Mouse (Mus musculus) splenic B cell, adult 2 months (primary cell): ENCODE results near the gene Osbp.

ENCODE experiments used
- DNase-seq: peaks from one replicate; pipeline ENCODE4 v3.0.0-alpha.2; 2011; ENCODE audit warnings: low read depth, low spot score
- H3K27me3 ChIP-seq: 2 replicates; pipeline ENCODE4 v1.6.1; 2012; ENCODE audit warnings: mild to moderate bottlenecking, low read length, moderate library complexity, mixed read lengths; ENCODE audit not compliant: control insufficient read depth, poor library complexity, insufficient read depth, severe bottlenecking
- H3K36me3 ChIP-seq: 2 replicates; pipeline ENCODE4 v1.6.1; 2012; ENCODE audit warnings: mild to moderate bottlenecking, low read length, moderate library complexity, mixed read lengths; ENCODE audit not compliant: control insufficient read depth, poor library complexity, insufficient read depth, severe bottlenecking

The Osbp gene

GRCm38 (mm10) chr19:12002125-12002524 lies 36.4 kb downstream of the Osbp start:
- Histone ChIP-seq H3K36me3 (no peaks in the 10 kb centered on the region), H3K27me3 (no peaks in the 10 kb centered on the region)
- peak; percentile 80 for DNase-seq

DNA sequence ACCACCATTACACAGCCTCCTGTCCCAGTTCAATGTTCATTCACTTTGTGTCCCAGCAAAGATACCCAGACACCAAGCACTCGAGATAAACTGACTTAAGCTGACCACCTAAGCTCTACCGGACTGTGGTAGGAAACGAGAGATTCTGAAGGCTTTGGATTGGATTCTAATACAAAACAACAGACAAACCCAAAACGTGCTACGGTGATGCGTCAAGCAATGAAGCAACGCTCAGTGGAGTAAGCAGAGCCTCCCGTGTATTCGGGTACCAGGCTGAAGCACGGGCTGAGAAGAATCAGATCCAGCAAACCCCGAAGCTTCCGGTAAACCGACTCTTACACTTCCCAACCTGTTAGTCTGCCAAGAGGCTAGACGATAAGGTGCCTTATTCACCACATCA lies 37.0 kb downstream of the Osbp start:
- Histone ChIP-seq H3K36me3 (no peaks in the 10 kb centered on the region), H3K27me3 (no peaks in the 10 kb centered on the region)
- no peak for DNase-seq

DNA sequence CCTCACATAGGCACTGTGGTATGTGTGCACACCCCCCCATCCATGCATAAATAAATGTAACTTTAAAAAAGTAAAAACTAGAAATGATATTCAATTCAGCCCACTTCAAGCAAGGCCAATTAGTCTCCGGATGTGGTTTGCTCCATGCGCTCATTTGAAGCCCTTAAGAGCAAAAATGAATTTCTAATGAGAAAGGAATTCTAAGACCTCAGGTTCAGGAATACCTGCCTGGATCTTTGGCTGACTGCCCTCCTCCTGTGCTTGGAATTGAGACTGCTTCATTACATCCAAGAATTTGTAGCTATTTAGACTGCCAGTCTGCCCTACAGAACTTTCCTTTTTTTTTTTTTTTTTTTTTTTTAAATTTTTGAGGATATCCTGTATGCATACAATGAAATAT lies 37.8 kb downstream of the Osbp start:
- Histone ChIP-seq H3K27me3 (no peaks in the 10 kb centered on the region), H3K36me3 (no peaks in the 10 kb centered on the region)
- DNase-seq: no peak

- DNase-seq: peak; percentile 63
- Histone ChIP-seq H3K36me3 (no peaks in the 10 kb centered on the region), H3K27me3 (no peaks in the 10 kb centered on the region)
Measured at GRCm38 (mm10) chr19:12004216-12005008, 38.7 kb downstream of the Osbp start.

DNA sequence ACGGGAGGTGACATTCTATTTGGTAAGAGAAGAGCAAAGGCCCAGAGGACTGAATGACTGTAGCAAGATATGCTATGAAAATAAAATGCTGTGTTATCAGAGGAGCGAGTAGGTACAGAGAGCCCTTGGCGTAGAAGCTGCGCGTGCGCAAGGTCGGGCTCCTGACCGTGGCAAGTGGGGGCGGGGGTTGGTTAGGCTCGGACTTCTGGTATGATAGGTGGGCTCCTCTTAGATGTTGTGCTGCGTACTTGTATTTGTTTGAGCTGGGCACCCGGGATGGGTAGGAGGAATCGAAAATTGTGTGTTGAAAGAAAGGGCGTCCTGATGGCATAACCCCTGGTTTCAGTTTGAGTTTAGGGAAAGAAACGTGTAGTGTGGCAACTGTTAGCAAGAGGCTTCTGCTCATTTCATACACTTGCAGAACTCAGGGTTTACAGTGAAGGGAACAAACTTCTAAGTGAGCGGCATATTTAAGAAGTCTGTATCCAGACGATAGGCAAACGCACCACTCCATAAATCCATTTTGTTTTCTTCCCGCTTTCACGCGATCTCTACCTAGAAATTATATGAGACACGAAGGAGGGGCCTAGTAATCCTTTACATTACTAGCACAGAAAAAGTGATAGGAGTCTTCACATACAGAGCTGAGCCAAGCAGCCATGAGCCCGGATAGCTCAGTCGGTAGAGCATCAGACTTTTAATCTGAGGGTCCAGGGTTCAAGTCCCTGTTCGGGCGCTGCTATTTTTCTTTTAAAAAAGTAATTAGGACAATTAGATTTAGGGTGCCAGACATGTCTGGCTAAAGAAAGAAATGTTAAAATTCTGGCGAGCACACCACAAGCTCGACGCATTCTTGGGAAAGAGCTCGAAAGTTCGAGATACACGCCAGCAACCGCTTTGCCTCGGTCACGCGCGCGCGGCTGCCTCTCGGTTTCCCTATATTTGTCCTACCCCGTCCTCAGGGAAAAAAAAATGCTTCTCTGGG lies 39.9 kb downstream of the Osbp start:
- Histone ChIP-seq H3K36me3 (no peaks in the 10 kb centered on the region), H3K27me3 (no peaks in the 10 kb centered on the region)
- peak; percentile 94 for DNase-seq

DNA sequence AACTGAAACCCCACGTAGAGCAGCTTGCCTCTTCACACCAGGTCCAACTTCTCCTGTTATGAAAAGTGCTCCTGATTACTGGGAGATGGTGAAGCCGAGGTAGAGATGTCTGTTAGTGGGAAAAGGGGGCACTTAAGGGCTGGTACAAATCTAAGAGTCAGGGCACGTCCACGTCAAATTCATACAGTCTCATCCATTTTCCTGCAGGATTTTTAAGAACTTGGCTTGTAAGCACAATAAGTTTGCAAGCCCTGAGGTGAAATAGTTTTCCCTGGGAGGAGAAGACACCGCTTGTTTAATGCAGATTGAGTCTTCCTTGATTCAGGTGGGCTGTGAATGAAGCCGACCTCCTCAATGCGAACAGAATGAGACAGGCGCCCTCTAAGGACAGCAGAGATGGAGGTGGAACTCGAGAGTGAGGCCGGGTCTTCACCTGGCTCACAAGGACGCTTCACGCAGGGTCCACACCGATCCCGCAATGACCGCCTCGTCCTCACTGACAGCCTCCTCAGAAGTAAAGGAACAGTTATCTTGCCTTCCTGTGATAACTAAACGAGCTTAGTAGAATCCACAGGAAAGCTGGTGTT lies 40.7 kb downstream of the Osbp start:
- Histone ChIP-seq H3K36me3 (no peaks in the 10 kb centered on the region), H3K27me3 (no peaks in the 10 kb centered on the region)
- peak; percentile 41 for DNase-seq

DNA sequence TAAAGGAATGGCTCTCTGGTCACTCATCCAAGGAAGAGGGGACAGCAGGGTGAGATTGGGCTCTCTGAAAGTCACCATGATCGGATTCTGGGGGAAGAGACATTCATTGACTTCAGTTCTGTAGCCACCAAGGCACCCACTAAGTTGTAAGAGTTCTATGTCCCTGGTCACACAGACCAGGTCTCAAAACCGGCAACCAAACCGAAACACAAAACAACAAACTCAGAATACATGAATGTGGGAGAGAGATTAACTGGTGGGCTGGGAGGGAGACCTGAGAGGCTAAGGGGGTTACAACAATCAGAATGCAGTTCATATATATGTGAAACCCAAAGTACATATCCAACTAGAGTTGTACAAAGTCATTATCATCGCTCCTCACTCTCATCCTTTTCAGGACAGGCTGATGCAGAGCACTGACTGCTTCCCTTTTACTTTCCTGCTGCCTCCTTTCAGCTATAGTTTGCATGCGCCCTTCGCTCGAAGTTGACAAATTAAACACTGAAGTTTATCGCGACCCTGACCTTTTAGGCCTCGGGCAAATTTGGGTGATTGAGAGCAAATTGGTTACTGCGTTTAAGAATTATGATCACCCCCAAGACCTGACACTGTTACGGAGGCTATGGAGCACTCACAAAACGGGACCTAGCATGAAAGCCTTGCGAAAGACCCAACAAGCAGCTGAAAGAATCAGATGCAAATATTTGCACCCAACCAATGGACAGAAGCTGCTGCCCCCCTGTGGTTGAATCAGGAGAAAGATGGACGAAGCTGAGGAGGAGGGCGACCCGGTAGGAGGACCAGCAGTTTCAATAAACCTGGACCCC lies 41.6 kb downstream of the Osbp start:
- H3K27me3 ChIP-seq: no peaks in the 10 kb centered on the region
- peak; percentile 76 for DNase-seq
- H3K36me3 ChIP-seq: no peaks in the 10 kb centered on the region

- peak; percentile 21 for DNase-seq
- no peaks in the 10 kb centered on the region for H3K36me3 ChIP-seq
- no peaks in the 10 kb centered on the region for H3K27me3 ChIP-seq
Measured at GRCm38 (mm10) chr19:12008410-12009380, 43.0 kb downstream of the Osbp start.

DNA sequence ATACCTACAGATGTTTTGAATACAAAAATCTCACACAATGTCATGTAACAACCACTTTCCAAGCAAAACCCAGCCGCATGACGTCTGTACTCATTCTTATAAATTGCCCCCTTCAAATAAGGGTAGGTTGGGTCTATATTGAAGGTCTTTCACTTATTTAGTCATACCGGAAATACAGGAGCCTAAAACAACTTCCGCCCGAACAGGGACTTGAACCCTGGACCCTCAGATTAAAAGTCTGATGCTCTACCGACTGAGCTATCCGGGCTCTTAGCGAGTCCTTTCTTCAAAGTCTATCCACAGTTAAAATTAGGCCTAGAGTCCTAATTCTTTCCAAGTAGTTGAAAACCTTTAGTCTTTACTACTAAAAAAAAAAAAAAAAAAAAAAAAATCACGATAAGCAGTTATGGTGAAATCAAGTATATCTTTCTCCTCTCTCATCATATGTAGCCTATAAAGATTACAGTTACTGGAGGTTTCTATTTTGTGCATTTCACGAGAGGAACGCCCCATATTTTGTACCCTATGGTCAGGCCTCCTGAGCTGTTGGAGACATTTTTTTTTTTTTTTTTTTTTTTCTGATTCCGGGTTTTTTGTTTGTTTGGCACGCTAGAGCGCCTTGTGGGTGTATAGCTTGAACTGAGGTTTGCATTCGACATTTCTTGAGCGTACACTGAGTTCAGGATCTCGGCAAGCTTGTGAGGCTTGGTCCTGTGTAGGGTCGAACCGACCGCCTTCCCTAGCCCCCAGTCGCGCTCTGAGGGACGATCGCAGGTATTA lies 44.0 kb downstream of the Osbp start:
- no peaks in the 10 kb centered on the region for H3K27me3 ChIP-seq
- DNase-seq: peak; percentile 84

GRCm38 (mm10) chr19:12010281-12010771 lies 44.6 kb downstream of the Osbp start:
- Histone ChIP-seq H3K36me3 (no peaks in the 10 kb centered on the region), H3K27me3 (no peaks in the 10 kb centered on the region)
- peak; percentile 53 for DNase-seq

More for the DNA sequence above, 44.0 kb downstream of the Osbp start:
- H3K36me3 ChIP-seq: no peaks in the 10 kb centered on the region

DNA sequence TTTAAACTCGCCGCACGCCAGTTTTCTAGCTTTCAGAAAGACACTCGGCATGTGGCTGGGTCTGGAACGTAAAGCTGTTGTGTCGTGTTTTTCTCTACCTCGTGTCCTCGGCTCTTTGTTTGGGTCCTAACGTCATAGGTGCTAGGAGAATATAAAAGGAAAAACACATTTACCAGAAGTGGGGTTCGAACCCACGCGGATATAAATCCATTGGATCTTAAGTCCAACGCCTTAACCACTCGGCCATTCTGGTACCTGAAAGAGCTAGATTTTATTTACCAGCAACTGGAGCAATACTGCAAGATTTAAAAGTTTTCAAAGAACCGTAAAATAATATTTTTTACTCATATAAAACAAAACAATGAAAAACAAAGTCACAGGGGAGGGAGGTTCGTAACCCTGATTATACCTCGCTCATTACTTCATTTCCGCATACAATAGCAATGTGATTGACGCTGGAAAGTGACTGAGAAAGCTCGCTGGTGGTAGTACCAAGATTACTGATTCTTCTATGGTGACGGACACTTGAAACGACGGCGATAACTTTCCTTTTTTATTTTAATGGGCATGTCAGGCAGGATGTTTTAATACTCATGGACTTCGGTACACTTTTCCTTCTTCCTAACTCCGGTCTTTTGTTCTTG lies 45.3 kb downstream of the Osbp start:
- no peaks in the 10 kb centered on the region for H3K27me3 ChIP-seq
- no peaks in the 10 kb centered on the region for H3K36me3 ChIP-seq
- DNase-seq: peak; percentile 89
